8 mouse cellular contexts compared by ENCODE assay signal in the genomic region with DNA sequence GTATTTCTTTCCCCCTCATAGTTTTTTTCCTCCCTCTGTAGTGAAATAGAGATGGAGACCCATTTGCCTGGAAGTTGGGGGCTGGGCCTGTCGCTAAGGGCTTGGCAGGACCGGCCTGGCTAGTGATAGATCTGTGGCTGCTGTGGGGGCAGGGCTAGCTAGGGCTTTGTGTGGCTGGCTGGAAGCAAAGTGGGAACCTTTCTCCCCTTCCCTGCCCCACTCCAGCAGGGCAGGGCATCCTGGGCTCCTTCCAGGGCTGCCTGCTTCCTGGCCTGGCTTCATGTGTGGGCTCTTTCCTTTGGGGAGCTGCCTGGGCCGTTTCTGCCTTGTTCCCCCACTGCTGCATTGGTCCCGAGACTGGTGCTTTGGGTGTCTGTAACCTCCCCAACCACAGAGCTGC. TPM values are rescaled to one million over a fixed set of nuclear protein-coding genes. Genes with fewer than 3 reads are reported as not detected.
DNase-seq lines count a peak whose midpoint lies in the region; ATAC-seq and TF ChIP-seq lines count a peak whose summit lies in the region.

No protein-coding gene starts in this region.

- DNase-seq in layer of hippocampus, adult 2 months (ENCODE audit: low spot score in 2 of 2), result peak; percentile 41 to 67
- DNase-seq in layer of hippocampus, postnatal 36 days, result no peak
- peak; percentile 76 for DNase-seq in embryonic facial prominence, embryonic 10.5 days (ENCODE audit: low spot score)
- no peak for DNase-seq in spleen, postnatal 10 days (ENCODE audit: low spot score in 2 of 2)

- no peaks in the 10 kb centered on the region for H3K9me3 ChIP-seq in embryonic facial prominence, embryonic 10.5 days
- H3K9me3 ChIP-seq in hindbrain, embryonic 12.5 days (replicated peaks), result no peaks in the 10 kb centered on the region
- no peaks in the 10 kb centered on the region for H3K9me3 ChIP-seq in liver, embryonic 15.5 days (replicated peaks)
- no peaks in the 10 kb centered on the region for H3K9me3 ChIP-seq in stomach, embryonic 14.5 days (ENCODE audit: control insufficient read depth, low read depth, low read length)

- H3K4me2 ChIP-seq in hindbrain, embryonic 12.5 days (replicated peaks), result no peak overlapping the region
- no peak overlapping the region for H3K4me2 ChIP-seq in liver, embryonic 15.5 days
- 0 out of 2 replicates have a peak overlapping the region, but pooled peaks have one; percentile 13 for H3K4me2 ChIP-seq in stomach, embryonic 14.5 days (replicated peaks; ENCODE audit: low read depth, low read length)

- 5% methylated on average over 4 of the region's 4 CpGs for WGBS in embryonic facial prominence, embryonic 10.5 days
- WGBS in hindbrain, embryonic 12.5 days, result 8% methylated on average over 4 of the region's 4 CpGs
- 19% methylated on average over 4 of the region's 4 CpGs for WGBS in liver, embryonic 15.5 days (ENCODE audit: insufficient replicate concordance)
- WGBS in stomach, embryonic 14.5 days, result 10% methylated on average over 4 of the region's 4 CpGs

- peak overlapping the region; percentile 76 for H3K27ac ChIP-seq in layer of hippocampus, adult 2 months
- H3K27ac ChIP-seq in embryonic facial prominence, embryonic 10.5 days (replicated peaks), result peak overlapping the region; percentile 93
- H3K27ac ChIP-seq in hindbrain, embryonic 12.5 days, result peak overlapping the region; percentile 83
- 0 out of 2 replicates have a peak overlapping the region, but pooled peaks have one; percentile 55 for H3K27ac ChIP-seq in liver, embryonic 15.5 days (replicated peaks)
- peak overlapping the region; percentile 66; the same call in 1 of the 2 replicates for H3K27ac ChIP-seq in stomach, embryonic 14.5 days (ENCODE audit: low read length)

- no peaks in the 10 kb centered on the region for H3K27me3 ChIP-seq in embryonic facial prominence, embryonic 10.5 days (replicated peaks; ENCODE audit: low read depth, poor library complexity, severe bottlenecking)
- H3K27me3 ChIP-seq in hindbrain, embryonic 12.5 days, result no peaks in the 10 kb centered on the region
- no peaks in the 10 kb centered on the region for H3K27me3 ChIP-seq in liver, embryonic 15.5 days
- H3K27me3 ChIP-seq in stomach, embryonic 14.5 days (ENCODE audit: control insufficient read depth, insufficient read depth, low read length), result no peaks in the 10 kb centered on the region

- ATAC-seq in hindbrain, embryonic 12.5 days (ENCODE audit: low FRiP score), result peak; percentile 73
- no peak for ATAC-seq in liver, embryonic 15.5 days (ENCODE audit: insufficient read depth)
- no peak for ATAC-seq in stomach, embryonic 14.5 days (ENCODE audit: insufficient number of reproducible peaks, insufficient read depth, low FRiP score, low read depth)
- ATAC-seq in monocyte, adult 5-6 weeks (replicated peaks; ENCODE audit: insufficient number of reproducible peaks, low FRiP score, low TSS enrichment, poor library complexity, severe bottlenecking), result no peak

- 0 out of 2 replicates have a peak overlapping the region, but pooled peaks have one; percentile 39 for H3K9ac ChIP-seq in hindbrain, embryonic 12.5 days
- no peak overlapping the region for H3K9ac ChIP-seq in liver, embryonic 15.5 days
- H3K9ac ChIP-seq in stomach, embryonic 14.5 days (replicated peaks; ENCODE audit: low read depth, low read length), result no peak overlapping the region

- peaks cover 81% of the 10 kb centered on the region for H3K36me3 ChIP-seq in embryonic facial prominence, embryonic 10.5 days (replicated peaks)
- H3K36me3 ChIP-seq in hindbrain, embryonic 12.5 days, result peaks cover 55% of the 10 kb centered on the region
- peaks cover 11% of the 10 kb centered on the region for H3K36me3 ChIP-seq in liver, embryonic 15.5 days (replicated peaks)
- peaks cover 44% of the 10 kb centered on the region for H3K36me3 ChIP-seq in stomach, embryonic 14.5 days (ENCODE audit: control insufficient read depth, insufficient read depth, low read length)

- TF ChIP-seq CTCF in layer of hippocampus, adult 2 months (conservative IDR thresholded peaks at IDR 0.05), result no peak

- no peak overlapping the region for H3K4me3 ChIP-seq in layer of hippocampus, adult 2 months
- peak overlapping the region; percentile 39 for H3K4me3 ChIP-seq in embryonic facial prominence, embryonic 10.5 days
- H3K4me3 ChIP-seq in hindbrain, embryonic 12.5 days, result no peak overlapping the region
- H3K4me3 ChIP-seq in liver, embryonic 15.5 days (replicated peaks), result no peak overlapping the region
- no peak overlapping the region for H3K4me3 ChIP-seq in stomach, embryonic 14.5 days (ENCODE audit: low read depth, low read length)

- peaks cover 80% of the 10 kb centered on the region for H3K4me1 ChIP-seq in embryonic facial prominence, embryonic 10.5 days
- peaks cover 45% of the 10 kb centered on the region for H3K4me1 ChIP-seq in hindbrain, embryonic 12.5 days
- peaks cover 96% of the 10 kb centered on the region for H3K4me1 ChIP-seq in liver, embryonic 15.5 days (replicated peaks)
- H3K4me1 ChIP-seq in stomach, embryonic 14.5 days (ENCODE audit: control insufficient read depth, insufficient read depth, low read length), result peaks cover 34% of the 10 kb centered on the region

RNA-seq across cellular contexts. Expression of gene Lasp1, which starts 19.8 kb away (rescaled TPM):
- total RNA-seq in layer of hippocampus, adult 2 months (2021), result 10 to 100 TPM; 88.1 to 91.4 TPM
- 10 to 100 TPM; 98.0 to 98.2 TPM for total RNA-seq in layer of hippocampus, postnatal 36 days (2021)
- 90.5 and 98.7 TPM in 2 replicates for polyA plus RNA-seq in embryonic facial prominence, embryonic 10.5 days (2016; fragmentation: Nextera tagmentation; extraction: Ambion mirVana)
- polyA plus RNA-seq in hindbrain, embryonic 12.5 days (2016; fragmentation: Nextera tagmentation; extraction: Ambion mirVana), result 111 and 120 TPM in 2 replicates
- polyA plus RNA-seq in liver, embryonic 15.5 days (2015; fragmentation: Nextera tagmentation; extraction: Ambion mirVana), result 31.4 and 36.7 TPM in 2 replicates
- polyA plus RNA-seq in stomach, embryonic 14.5 days (2014; fragmentation: Nextera tagmentation; extraction: Ambion mirVana), result 73.2 and 82.0 TPM in 2 replicates
- total RNA-seq in monocyte, adult 5-6 weeks (2017), result 199 to 392 TPM (median 246 TPM) in 3 replicates

RNA-seq across cellular contexts. Expression of gene B230217C12Rik, which starts 22.0 kb away (rescaled TPM):
- 10 to 100 TPM; 67.8 to 72.6 TPM for total RNA-seq in layer of hippocampus, adult 2 months (2021)
- total RNA-seq in layer of hippocampus, postnatal 36 days (2021), result 10 to 100 TPM; 67.5 to 68.4 TPM
- 14.0 and 16.0 TPM in 2 replicates for polyA plus RNA-seq in embryonic facial prominence, embryonic 10.5 days (2016; fragmentation: Nextera tagmentation; extraction: Ambion mirVana)
- 14.1 and 14.8 TPM in 2 replicates for polyA plus RNA-seq in hindbrain, embryonic 12.5 days (2016; fragmentation: Nextera tagmentation; extraction: Ambion mirVana)
- polyA plus RNA-seq in liver, embryonic 15.5 days (2015; fragmentation: Nextera tagmentation; extraction: Ambion mirVana), result 0.30 and 0.39 TPM in 2 replicates
- 6.4 and 8.3 TPM in 2 replicates for polyA plus RNA-seq in stomach, embryonic 14.5 days (2014; fragmentation: Nextera tagmentation; extraction: Ambion mirVana)
- 0.96 to 3.0 TPM in 2 of 3 replicates, not detected in the other for total RNA-seq in monocyte, adult 5-6 weeks (2017)

RNA-seq across cellular contexts. Expression of gene Rpl23, which starts 36.3 kb away (rescaled TPM):
- 100 to 1,000 TPM; 361 to 374 TPM for total RNA-seq in layer of hippocampus, adult 2 months (2021)
- total RNA-seq in layer of hippocampus, postnatal 36 days (2021), result 100 to 1,000 TPM; 355 TPM
- 481 and 487 TPM in 2 replicates for polyA plus RNA-seq in embryonic facial prominence, embryonic 10.5 days (2016; fragmentation: Nextera tagmentation; extraction: Ambion mirVana)
- 347 and 376 TPM in 2 replicates for polyA plus RNA-seq in hindbrain, embryonic 12.5 days (2016; fragmentation: Nextera tagmentation; extraction: Ambion mirVana)
- 185 and 242 TPM in 2 replicates for polyA plus RNA-seq in liver, embryonic 15.5 days (2015; fragmentation: Nextera tagmentation; extraction: Ambion mirVana)
- polyA plus RNA-seq in stomach, embryonic 14.5 days (2014; fragmentation: Nextera tagmentation; extraction: Ambion mirVana), result 774 and 780 TPM in 2 replicates
- 1,225 to 1,795 TPM (median 1,736 TPM) in 3 replicates for total RNA-seq in monocyte, adult 5-6 weeks (2017)

RNA-seq across cellular contexts. Expression of gene 1700001P01Rik, which starts 42.9 kb away (rescaled TPM):
- total RNA-seq in layer of hippocampus, adult 2 months (2021), result 1 to 10 TPM; 1.3 to 2.4 TPM
- 1 to 10 TPM in 1 of 2 experiments, under 1 TPM in 1; 0.60 to 1.3 TPM for total RNA-seq in layer of hippocampus, postnatal 36 days (2021)
- 0.85 and 1.1 TPM in 2 replicates for polyA plus RNA-seq in embryonic facial prominence, embryonic 10.5 days (2016; fragmentation: Nextera tagmentation; extraction: Ambion mirVana)
- polyA plus RNA-seq in hindbrain, embryonic 12.5 days (2016; fragmentation: Nextera tagmentation; extraction: Ambion mirVana), result 0.68 and 0.98 TPM in 2 replicates
- not detected in 2 replicates for polyA plus RNA-seq in liver, embryonic 15.5 days (2015; fragmentation: Nextera tagmentation; extraction: Ambion mirVana)
- polyA plus RNA-seq in stomach, embryonic 14.5 days (2014; fragmentation: Nextera tagmentation; extraction: Ambion mirVana), result 0.43 and 0.59 TPM in 2 replicates
- not detected in 3 replicates for total RNA-seq in monocyte, adult 5-6 weeks (2017)

RNA-seq across cellular contexts. Expression of gene Cwc25, which starts 52.2 kb away (rescaled TPM):
- total RNA-seq in layer of hippocampus, adult 2 months (2021), result 10 to 100 TPM; 20.1 to 20.6 TPM
- 10 to 100 TPM; 19.5 to 19.8 TPM for total RNA-seq in layer of hippocampus, postnatal 36 days (2021)
- 22.0 and 24.2 TPM in 2 replicates for polyA plus RNA-seq in embryonic facial prominence, embryonic 10.5 days (2016; fragmentation: Nextera tagmentation; extraction: Ambion mirVana)
- polyA plus RNA-seq in hindbrain, embryonic 12.5 days (2016; fragmentation: Nextera tagmentation; extraction: Ambion mirVana), result 22.0 and 25.4 TPM in 2 replicates
- 5.4 and 5.8 TPM in 2 replicates for polyA plus RNA-seq in liver, embryonic 15.5 days (2015; fragmentation: Nextera tagmentation; extraction: Ambion mirVana)
- polyA plus RNA-seq in stomach, embryonic 14.5 days (2014; fragmentation: Nextera tagmentation; extraction: Ambion mirVana), result 14.2 and 16.8 TPM in 2 replicates
- 42.0 to 49.3 TPM (median 43.5 TPM) in 3 replicates for total RNA-seq in monocyte, adult 5-6 weeks (2017)

Comparison
In these comparisons a context has a peak if more than half of its experiments do, and no peak if none do; other contexts are left out.
1. DNase-seq: peak in layer of hippocampus, adult 2 months (2 of 2) and embryonic facial prominence, embryonic 10.5 days (single experiment); none in layer of hippocampus, postnatal 36 days (0 of 2) and spleen, postnatal 10 days (0 of 2).
2. Peak in every context shown above with its lines, with median percentiles within 50 percentile points of each other: H3K27ac ChIP-seq.